Mouse (Mus musculus) testis, postnatal 14 days (tissue): ENCODE results near the gene Tec.
"Not testable (repeated sequence)": the region's sequence is repeated elsewhere in the genome, so short reads cannot be mapped to it uniquely, and the experiment has no call there.

ENCODE experiments used
- DNase-seq: peaks from one replicate; pipeline ENCODE4 v3.0.0; 2021; ENCODE audit warnings: low spot score

Tec gene

DNA sequence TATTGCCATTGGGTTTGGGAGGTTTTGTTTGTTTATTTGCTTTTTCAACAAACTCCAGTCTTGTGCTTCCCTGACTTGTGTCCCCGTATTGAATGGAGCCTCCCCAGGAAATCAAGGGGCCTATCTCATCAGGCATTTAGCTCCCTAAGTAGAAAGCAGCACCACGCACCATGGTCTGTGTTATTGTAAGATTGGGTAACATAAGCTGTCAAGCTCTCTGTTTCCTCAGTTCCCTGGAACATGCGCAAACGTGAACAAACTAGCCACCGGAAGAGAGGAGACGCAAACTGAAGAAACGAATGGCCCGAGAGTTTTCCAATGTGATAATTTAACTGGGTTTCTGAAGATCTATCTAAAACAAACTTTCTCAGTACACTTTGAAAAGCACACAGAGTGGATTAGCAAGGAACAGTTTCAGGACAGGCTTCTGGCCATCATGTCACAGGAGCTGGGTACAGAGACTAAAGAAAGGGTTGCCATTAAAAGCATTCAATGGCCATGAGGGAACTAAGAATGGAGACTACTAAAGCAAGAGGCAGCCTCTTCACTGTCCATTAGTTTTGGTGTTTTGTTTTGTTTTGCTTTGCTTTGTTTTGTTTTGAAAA lies 48.1 kb downstream of the Tec start:
- DNase-seq: no peak

DNA sequence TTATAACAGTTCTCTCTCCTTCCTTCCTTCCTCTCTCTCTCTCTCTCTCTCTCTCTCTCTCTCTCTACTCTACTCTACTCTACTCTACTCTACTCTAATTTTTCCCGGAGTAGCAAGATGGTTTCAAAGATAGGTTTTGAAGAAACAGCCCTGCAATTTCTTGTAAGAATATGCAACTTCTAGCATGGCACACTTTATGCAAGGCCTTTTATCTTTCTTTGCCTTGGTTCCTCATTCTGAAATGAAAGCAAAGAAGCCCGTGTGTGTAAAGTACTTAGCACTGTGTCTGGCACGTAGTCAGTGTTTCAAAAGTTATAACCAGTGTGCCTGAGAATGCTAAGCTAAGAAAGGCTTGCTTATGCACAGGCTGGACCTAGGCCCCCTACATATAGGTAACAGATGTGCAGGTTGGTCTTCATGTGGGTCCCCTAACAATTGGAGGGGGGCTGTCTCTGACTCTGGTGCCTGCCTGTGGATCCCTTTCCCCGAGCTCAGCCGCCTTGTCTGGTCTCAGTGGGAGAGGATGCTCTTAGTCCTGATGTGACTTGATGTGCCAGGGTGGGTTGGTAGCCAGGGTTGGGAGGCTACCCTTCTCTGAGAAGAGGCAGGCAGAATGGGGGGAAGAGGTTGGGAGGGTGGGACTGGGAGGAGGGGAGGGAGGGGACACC lies 49.6 kb downstream of the Tec start:
- no peak for DNase-seq

GRCm38 (mm10) chr5:72817523-72818091 lies 50.7 kb downstream of the Tec start:
- DNase-seq: no peak

- DNase-seq: not testable (repeated sequence)
Measured at GRCm38 (mm10) chr5:72816960-72817359, 51.3 kb downstream of the Tec start.

GRCm38 (mm10) chr5:72816491-72816890 lies 51.8 kb downstream of the Tec start:
- no peak for DNase-seq

DNA sequence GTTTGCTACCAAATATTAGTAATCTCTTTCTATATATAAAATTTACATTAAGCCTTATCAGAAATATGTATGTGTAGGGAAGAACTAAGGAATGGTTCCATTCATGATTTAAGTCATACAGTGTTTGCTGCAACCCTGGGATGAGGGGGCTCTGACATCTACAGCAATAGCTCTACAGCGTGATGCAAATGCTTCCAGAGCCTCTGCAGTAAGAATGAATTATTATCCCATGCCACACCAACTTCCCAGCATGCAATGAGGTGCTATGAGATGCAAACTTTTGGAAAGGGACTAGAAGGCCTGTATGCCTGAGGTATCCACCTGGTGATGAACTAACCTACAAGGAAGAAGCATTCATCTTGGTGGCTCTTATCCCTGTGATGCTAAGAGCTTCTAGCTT lies 52.2 kb downstream of the Tec start:
- no peak for DNase-seq

- no peak for DNase-seq
Measured at GRCm38 (mm10) chr5:72815361-72815760, 52.9 kb downstream of the Tec start.

- no peak for DNase-seq
Measured at GRCm38 (mm10) chr5:72814072-72814471, 54.2 kb downstream of the Tec start.

DNA sequence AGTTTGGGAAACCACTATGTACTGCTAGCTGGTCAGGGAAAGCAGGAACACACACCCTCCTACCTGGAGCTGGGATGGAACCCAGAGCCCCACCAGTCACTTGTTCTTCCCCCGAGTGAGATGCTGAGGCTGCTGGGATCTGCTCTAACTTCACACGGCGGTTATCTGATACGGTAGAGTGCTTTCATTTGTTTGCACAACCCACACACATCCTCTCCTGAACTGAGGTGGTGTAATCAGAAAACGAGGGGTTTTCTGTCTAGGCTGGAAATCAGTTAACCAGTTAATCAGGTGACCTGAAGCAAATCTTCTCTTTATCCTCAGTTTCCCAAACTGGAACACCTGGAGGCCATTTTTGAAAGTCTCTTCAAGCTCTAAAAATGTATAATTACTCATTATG lies 55.4 kb downstream of the Tec start:
- DNase-seq: no peak

DNA sequence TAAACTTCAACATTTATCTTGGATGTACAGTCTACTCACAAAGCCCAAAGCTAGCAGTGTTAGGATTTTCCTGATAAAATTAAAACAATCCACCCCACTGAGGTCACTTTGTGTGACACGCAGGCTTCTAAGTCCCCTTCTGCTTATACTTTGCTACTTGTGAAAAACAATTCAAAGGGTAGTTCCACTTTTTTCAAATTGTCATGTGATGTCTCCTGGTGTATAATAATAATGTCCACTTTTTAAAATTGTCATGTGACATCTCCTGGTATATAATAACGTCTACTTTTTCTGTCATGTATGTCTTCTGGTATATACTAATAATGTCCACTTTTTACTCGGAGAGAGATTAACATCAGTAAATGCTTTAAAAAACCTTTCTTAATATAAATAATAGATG lies 56.0 kb downstream of the Tec start:
- DNase-seq: no peak

- no peak for DNase-seq
Measured at GRCm38 (mm10) chr5:72811397-72811796, 56.9 kb downstream of the Tec start.

DNA sequence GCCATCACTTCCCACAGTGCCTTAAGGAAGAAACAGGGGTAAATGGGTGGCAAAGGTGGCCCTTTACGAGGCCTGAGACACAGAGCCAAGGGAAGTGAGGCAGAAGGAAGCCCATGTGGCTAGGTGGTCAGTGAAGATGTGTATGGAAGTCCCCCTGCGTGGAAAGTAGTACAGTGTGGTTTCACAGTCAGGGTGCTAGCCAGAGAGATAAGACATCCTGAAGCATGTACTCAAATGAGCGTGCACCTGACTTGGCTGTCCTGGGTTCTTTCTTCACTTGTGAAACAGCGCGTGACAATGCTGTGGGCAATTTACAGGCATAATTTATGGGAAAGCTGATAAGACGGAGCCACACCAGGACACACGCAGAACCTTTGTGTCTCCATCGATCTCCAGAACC lies 57.3 kb downstream of the Tec start:
- DNase-seq: no peak

- DNase-seq: no peak
Measured at GRCm38 (mm10) chr5:72809480-72809879, 58.8 kb downstream of the Tec start.

DNA sequence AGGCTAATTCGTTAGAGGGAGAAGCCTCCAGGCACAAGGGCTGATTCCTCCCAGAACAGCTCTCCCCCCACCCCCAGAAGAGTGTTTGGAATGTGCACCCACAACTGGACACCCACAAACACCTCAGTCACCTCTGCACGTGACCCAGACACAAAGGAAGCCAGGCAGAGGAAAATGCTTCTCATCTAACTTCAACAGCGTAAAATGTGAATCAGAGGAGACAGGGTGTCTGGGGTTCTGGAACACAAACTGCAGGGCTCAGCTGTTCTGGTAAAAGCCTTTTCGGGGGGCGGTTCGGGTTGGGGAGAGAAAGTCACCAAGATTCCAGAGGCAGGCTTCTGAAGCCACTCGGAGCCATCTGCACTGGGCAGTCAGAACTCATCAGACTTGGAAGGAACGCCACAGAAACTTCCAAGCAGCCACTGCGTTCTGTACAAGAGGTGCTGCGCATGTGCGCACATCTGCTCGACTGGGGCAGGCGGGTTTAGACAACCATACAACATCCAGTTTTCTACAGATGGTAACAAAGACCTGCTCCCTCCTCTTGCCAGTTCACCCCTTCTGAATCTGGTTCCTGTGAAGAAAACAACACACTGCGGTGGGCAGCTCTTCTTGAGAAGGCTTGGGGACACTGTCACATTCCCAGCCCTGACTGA lies 59.7 kb downstream of the Tec start:
- DNase-seq: no peak

DNA sequence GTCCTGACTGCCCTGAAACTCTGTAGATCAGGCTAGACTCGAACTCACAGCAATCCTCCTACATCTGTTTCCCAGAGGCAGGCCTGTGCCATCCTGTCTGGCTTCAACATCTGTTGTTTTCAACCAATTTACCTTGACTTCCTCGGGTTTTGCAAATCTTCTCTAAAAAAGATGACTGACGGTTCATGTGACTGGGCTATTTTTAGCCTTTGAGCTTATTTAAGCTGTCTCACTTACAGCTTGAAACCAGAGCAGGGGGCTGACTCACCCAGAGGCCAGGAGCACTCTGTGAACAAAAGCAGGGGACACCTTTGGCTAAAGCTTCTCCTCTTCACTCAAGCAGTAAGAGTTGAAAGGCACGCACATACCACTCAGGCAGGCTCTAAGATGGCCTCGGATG lies 65.4 kb downstream of the Tec start:
- DNase-seq: no peak

DNA sequence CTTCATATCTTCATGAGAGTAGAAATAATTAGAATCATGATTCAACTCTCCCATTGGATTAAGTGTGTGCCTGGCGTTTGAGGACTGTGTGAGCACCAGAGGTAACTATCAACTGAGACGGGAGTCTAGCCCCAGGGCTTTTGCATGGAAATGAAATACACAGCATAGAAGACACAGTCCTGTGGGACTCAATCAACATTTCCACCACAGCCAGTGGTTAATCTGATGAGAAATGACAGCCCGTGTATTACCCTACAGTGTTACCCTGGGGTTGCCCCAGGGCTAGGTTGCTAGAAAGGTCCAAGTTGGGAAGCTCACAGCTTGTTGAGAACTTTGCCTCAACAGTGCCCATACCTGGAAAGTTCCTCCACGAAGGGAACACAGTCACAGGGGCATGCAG lies 69.7 kb downstream of the Tec start:
- DNase-seq: no peak

DNA sequence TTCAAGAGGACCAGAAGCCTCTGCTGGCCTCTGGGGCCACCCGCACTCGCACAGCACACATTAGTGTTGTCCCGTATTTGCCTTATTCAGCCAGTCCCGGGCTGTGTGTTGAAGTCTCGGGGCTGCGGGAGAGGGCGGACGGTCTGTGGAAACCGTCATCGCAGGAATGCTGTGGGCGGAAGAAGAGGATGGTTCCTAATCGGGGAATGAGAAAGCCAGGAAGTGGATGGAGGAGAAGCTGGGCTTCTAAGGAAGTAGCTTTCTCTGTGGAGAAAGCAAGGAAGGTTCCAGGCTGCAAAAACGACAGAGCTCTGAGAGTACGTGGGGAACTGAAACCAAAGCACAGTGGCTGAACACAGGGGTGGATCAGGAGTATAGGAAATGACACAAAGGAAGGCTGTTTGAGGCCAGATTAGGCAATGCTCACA lies 72.1 kb downstream of the Tec start:
- no peak for DNase-seq

GRCm38 (mm10) chr5:72793309-72793850 lies 74.9 kb downstream of the Tec start:
- no peak for DNase-seq

- DNase-seq: no peak
Measured at GRCm38 (mm10) chr5:72791789-72792188, 76.5 kb downstream of the Tec start.

- DNase-seq: no peak
Measured at GRCm38 (mm10) chr5:72791386-72791785, 76.9 kb downstream of the Tec start.

DNA sequence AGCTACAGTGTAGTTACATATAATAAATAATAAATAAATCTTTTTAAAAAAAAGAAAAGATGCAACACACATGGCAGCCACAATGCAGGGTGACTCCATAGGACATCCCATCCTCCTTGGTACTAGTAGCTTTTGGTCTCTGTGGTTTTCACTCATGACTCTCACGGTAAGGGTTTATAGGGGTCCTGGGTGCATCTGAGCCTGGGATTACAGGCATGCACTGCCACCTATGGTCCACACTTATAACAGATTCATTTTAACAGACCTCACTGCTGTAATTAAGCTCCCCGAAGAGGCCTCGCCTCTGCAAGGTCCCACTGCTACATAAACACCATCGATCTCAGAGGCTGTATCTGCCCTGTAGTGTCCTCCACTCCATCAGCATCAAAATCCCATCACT lies 82.8 kb downstream of the Tec start:
- DNase-seq: no peak

DNA sequence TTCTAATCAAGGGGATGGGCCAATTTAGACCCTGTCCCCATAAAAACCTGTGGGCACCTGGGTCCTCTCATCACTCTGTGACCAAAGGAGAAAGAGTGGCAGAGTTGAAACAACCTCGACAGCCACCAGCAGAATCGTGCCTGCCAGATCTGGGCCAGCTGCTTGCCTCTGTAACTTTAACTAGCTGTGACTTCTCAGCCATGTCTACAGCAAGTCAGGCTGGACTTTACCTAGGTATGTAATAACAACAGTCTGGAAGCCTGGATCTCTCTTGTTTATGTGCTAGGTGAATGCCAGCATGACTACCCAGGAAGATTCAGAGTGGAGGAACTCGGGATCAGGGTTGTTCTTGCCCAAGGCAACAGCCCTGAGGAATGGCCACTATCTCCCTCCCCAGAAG lies 83.6 kb downstream of the Tec start:
- DNase-seq: no peak

DNA sequence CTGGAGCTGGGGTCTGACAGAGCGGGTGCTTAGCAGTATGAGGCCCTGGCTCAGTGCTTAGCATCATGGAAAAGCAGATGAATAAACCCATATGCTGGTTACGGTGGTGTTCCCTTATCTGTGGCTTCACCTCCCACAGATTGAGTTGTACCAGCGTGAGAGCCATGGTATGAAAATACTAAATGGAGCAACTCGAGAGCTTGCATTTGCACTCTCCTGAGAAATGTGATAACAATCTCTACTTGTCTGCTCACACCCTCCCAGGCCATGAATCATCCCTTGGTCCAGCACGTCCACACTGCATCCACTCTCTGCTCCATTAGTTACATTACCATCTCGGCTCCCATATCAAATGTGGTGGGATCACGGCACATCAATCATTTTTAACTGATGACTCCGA lies 84.3 kb downstream of the Tec start:
- DNase-seq: no peak
